Mouse (Mus musculus) neural tube, embryonic 11.5 days (tissue): ENCODE measurements at regions not wholly inside any gene's neighbourhood (a gene's known extent, or its start where the extent isn't known, plus 50 kb on each side); places are given as distances from the start of the nearest gene placed in this dataset.

Experiments
- ATAC-seq: fragments of 200-750 bp; cut with Nextera tagmentation; 2 replicates; pipeline ENCODE4 v1.8.0; 2017; ENCODE audit warnings: moderate number of reproducible peaks, mild to moderate bottlenecking, moderate TSS enrichment, moderate library complexity; ENCODE audit not compliant: insufficient read depth, low FRiP score, low TSS enrichment
- DNase-seq: peaks from one replicate; pipeline ENCODE4 v3.0.0-alpha.2; 2015; ENCODE audit warnings: low spot score
- H3K27ac ChIP-seq: fragments of 300-500 bp; sonication (generic); 2 replicates; pipeline ENCODE4 v1.5.1; 2014; ENCODE audit warnings: low read depth, mild to moderate bottlenecking, low read length
- H3K27me3 ChIP-seq: fragments of 300-500 bp; sonication (generic); 2 replicates; pipeline ENCODE4 v1.6.1; 2014; ENCODE audit warnings: mild to moderate bottlenecking, low read length, mixed read lengths; ENCODE audit not compliant: control insufficient read depth, insufficient read depth
- H3K36me3 ChIP-seq: fragments of 300-500 bp; sonication (generic); 2 replicates; pipeline ENCODE4 v1.6.1; 2014; ENCODE audit warnings: mild to moderate bottlenecking, low read length, moderate library complexity, mixed read lengths; ENCODE audit not compliant: control insufficient read depth, insufficient read depth
- H3K4me1 ChIP-seq: fragments of 300-500 bp; sonication (generic); 2 replicates; pipeline ENCODE4 v1.6.1; 2014; ENCODE audit warnings: low read length, mixed read lengths; ENCODE audit not compliant: control insufficient read depth, insufficient read depth
- H3K4me2 ChIP-seq: fragments of 300-500 bp; sonication (generic); 2 replicates; pipeline ENCODE4 v1.6.1; 2014; ENCODE audit warnings: low read depth, mild to moderate bottlenecking, moderate library complexity
- H3K4me3 ChIP-seq: fragments of 300-500 bp; sonication (generic); 2 replicates; pipeline ENCODE4 v1.5.1; 2014; ENCODE audit warnings: low read depth, low read length
- H3K9ac ChIP-seq: fragments of 300-500 bp; sonication (generic); 2 replicates; pipeline ENCODE4 v1.6.1; 2014; ENCODE audit warnings: mild to moderate bottlenecking, low read length
- H3K9me3 ChIP-seq: fragments of 300-500 bp; sonication (generic); 2 replicates; pipeline ENCODE4 v1.6.1; 2016; ENCODE audit warnings: low read length; ENCODE audit not compliant: control insufficient read depth
- WGBS: fragments of 180-500 bp; shearing (Covaris S2); extraction: QIAGEN DNeasy Blood & Tissue Kit; methylation state at CpG from one replicate; pipeline ENCODE4 v1.1.7; 2014; 5-methylcytosine and 5-hydroxymethylcytosine counted together

GRCm38 (mm10) chr17:49368476-49369269 is 59.5 kb upstream of the Mocs1 start:
- Histone ChIP-seq H3K9me3 (no peaks in the 10 kb centered on the region), H3K4me3 (no peak overlapping the region), H3K9ac (no peak overlapping the region), H3K27ac (no peak overlapping the region), H3K4me1 (no peaks in the 10 kb centered on the region), H3K4me2 (no peak overlapping the region), H3K36me3 (no peaks in the 10 kb centered on the region), H3K27me3 (no peaks in the 10 kb centered on the region)
- DNase-seq: no peak
- WGBS: 59% methylated on average over 2 of the region's 2 CpGs
- ATAC-seq: no peak

GRCm38 (mm10) chr17:49377626-49378025 is 50.5 kb upstream of the Mocs1 start:
- H3K4me3 ChIP-seq: no peak overlapping the region
- 73% methylated on average over 11 of the region's 11 CpGs for whole genome bisulfite sequencing
- H3K27ac ChIP-seq: no peak overlapping the region

More at GRCm38 (mm10) chr17:49377626-49378025, 50.5 kb upstream of the Mocs1 start:
- no peaks in the 10 kb centered on the region for H3K9me3 ChIP-seq
- H3K4me2 ChIP-seq: no peak overlapping the region
- ATAC-seq: no peak
- no peaks in the 10 kb centered on the region for H3K36me3 ChIP-seq
- no peak for DNase-seq
- H3K4me1 ChIP-seq: no peaks in the 10 kb centered on the region
- no peaks in the 10 kb centered on the region for H3K27me3 ChIP-seq
- H3K9ac ChIP-seq: no peak overlapping the region
